Mouse (Mus musculus) hindbrain, embryonic 15.5 days (tissue): ENCODE measurements around the gene Akap6. TPM values are rescaled to one million over a fixed set of nuclear protein-coding genes. Genes with fewer than 3 reads are reported as not detected.

ENCODE experiments used
- ATAC-seq: fragments of 200-750 bp; cut with Nextera tagmentation; 2 replicates; pipeline ENCODE4 v1.8.0; 2017; ENCODE audit warnings: low read depth, moderate number of reproducible peaks, moderate TSS enrichment; ENCODE audit not compliant: low FRiP score
- H3K27ac ChIP-seq: fragments of 300-500 bp; sonication (generic); replicated peaks from 2 replicates; pipeline ENCODE4 v1.5.1; 2015; ENCODE audit warnings: mild to moderate bottlenecking, inconsistent platforms
- H3K27me3 ChIP-seq: fragments of 300-500 bp; sonication (generic); 2 replicates; pipeline ENCODE4 v1.6.1; 2015; ENCODE audit warnings: control low read depth, inconsistent platforms
- H3K36me3 ChIP-seq: fragments of 300-500 bp; sonication (generic); 2 replicates; pipeline ENCODE4 v1.6.1; 2015; ENCODE audit warnings: control low read depth, inconsistent platforms
- H3K4me1 ChIP-seq: fragments of 300-500 bp; sonication (generic); replicated peaks from 2 replicates; pipeline ENCODE4 v1.6.1; 2015; ENCODE audit warnings: control low read depth, inconsistent platforms
- H3K4me2 ChIP-seq: fragments of 300-500 bp; sonication (generic); 2 replicates; pipeline ENCODE4 v1.6.1; 2015; ENCODE audit warnings: moderate library complexity, mild to moderate bottlenecking, inconsistent platforms
- H3K4me3 ChIP-seq: fragments of 300-500 bp; sonication (generic); 2 replicates; pipeline ENCODE4 v1.5.1; 2015; ENCODE audit warnings: mild to moderate bottlenecking, inconsistent platforms
- H3K9ac ChIP-seq: fragments of 300-500 bp; sonication (generic); 2 replicates; pipeline ENCODE4 v1.6.1; 2015; ENCODE audit warnings: inconsistent platforms
- H3K9me3 ChIP-seq: fragments of 300-500 bp; sonication (generic); 2 replicates; pipeline ENCODE4 v1.6.1; 2016; ENCODE audit warnings: control low read depth, inconsistent platforms
- WGBS: fragments of 180-500 bp; shearing (Covaris S2); methylation state at CpG from one replicate; pipeline ENCODE4 v1.1.7; 2015; 5-methylcytosine and 5-hydroxymethylcytosine counted together
- polyA plus RNA-seq: library from polyadenylated mRNA; unstranded; fragments of >200 nt; fragmentation: Nextera tagmentation; extraction: Ambion mirVana; gene quantifications from 2 replicates; pipeline ENCODE4 v1.2.1, GENCODE M21; 2015

Akap6 gene
- polyA plus RNA-seq, 1 experiment from 2014 or later = 24.3 TPM

GRCm38 (mm10) chr12:53028926-53029325 is 329.7 kb downstream of the Akap6 start:
- Histone ChIP-seq H3K9me3 (no peaks in the 10 kb centered on the region), H3K4me2 (no peak overlapping the region), H3K27ac (no peak overlapping the region), H3K27me3 (no peaks in the 10 kb centered on the region), H3K4me1 (peaks cover 20% of the 10 kb centered on the region), H3K4me3 (no peak overlapping the region), H3K9ac (no peak overlapping the region), H3K36me3 (no peaks in the 10 kb centered on the region)
- no peak for ATAC-seq
- 56% methylated on average over 5 of the region's 5 CpGs for WGBS

GRCm38 (mm10) chr12:53029910-53030309 is 330.7 kb downstream of the Akap6 start:
- 59% methylated on average over 6 of the region's 6 CpGs for WGBS
- no peak overlapping the region for H3K27ac ChIP-seq
- H3K9ac ChIP-seq = no peak overlapping the region
- no peaks in the 10 kb centered on the region for H3K27me3 ChIP-seq
- ATAC-seq = no peak
- H3K36me3 ChIP-seq = no peaks in the 10 kb centered on the region
- H3K4me3 ChIP-seq = no peak overlapping the region
- H3K4me1 ChIP-seq = peaks cover 24% of the 10 kb centered on the region
- H3K9me3 ChIP-seq = no peaks in the 10 kb centered on the region
- no peak overlapping the region for H3K4me2 ChIP-seq

GRCm38 (mm10) chr12:53032762-53033161 is 333.6 kb downstream of the Akap6 start:
- no peak overlapping the region for H3K4me3 ChIP-seq
- 3% methylated on average over 7 of the region's 7 CpGs for WGBS
- H3K27ac ChIP-seq = peak overlapping the region; percentile 81
- H3K4me1 ChIP-seq = peaks cover 21% of the 10 kb centered on the region
- no peak overlapping the region for H3K9ac ChIP-seq
- peak; percentile 90 for ATAC-seq
- peak overlapping the region; percentile 37 for H3K4me2 ChIP-seq
- no peaks in the 10 kb centered on the region for H3K27me3 ChIP-seq
- no peaks in the 10 kb centered on the region for H3K36me3 ChIP-seq
- no peaks in the 10 kb centered on the region for H3K9me3 ChIP-seq

DNA sequence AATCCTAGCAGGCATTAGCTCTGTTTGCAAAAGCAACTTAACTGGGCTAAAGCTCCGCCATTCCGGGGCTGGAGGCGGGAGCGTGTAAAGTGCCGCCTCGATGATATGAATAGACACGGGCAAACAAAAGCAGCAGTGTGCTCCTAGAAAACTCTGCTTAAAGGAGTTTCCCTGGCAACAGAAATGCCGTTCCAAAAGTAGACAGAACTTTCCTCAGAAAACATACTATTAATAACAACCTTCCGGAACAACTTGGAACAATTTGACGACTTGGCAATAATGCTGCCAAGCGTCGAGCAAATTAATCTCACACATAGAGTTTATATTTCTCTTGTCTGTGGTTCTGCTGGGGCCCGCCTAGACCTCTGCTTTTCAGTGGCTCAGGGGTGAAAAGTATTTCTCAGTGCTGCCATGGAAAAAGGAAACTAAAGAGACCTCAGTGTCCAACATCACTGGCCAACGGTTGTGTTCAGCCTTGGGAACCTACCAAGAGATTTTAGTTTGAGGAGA is 334.3 kb downstream of the Akap6 start:
- Histone ChIP-seq H3K4me1 (peaks cover 21% of the 10 kb centered on the region), H3K4me2 (peak overlapping the region; percentile 37), H3K9ac (no peak overlapping the region), H3K4me3 (no peak overlapping the region), H3K27ac (peak overlapping the region; percentile 81), H3K9me3 (no peaks in the 10 kb centered on the region), H3K27me3 (no peaks in the 10 kb centered on the region), H3K36me3 (no peaks in the 10 kb centered on the region)
- WGBS = 9% methylated on average over 14 of the region's 14 CpGs
- ATAC-seq = peak; percentile 78

- Histone ChIP-seq H3K27ac (no peak overlapping the region), H3K36me3 (no peaks in the 10 kb centered on the region), H3K27me3 (no peaks in the 10 kb centered on the region), H3K4me3 (no peak overlapping the region), H3K9ac (no peak overlapping the region), H3K4me2 (no peak overlapping the region), H3K9me3 (no peaks in the 10 kb centered on the region), H3K4me1 (no peaks in the 10 kb centered on the region)
- ATAC-seq = no peak
- 91% methylated on average over 5 of the region's 5 CpGs for WGBS
These were observed 341.5 kb downstream of the Akap6 start for GRCm38 (mm10) chr12:53040634-53041033.

- Histone ChIP-seq H3K4me3 (no peak overlapping the region), H3K9ac (no peak overlapping the region), H3K4me2 (no peak overlapping the region), H3K36me3 (no peaks in the 10 kb centered on the region), H3K9me3 (no peaks in the 10 kb centered on the region), H3K27me3 (no peaks in the 10 kb centered on the region), H3K4me1 (no peaks in the 10 kb centered on the region), H3K27ac (no peak overlapping the region)
- 23% methylated on average over 5 of the region's 5 CpGs for WGBS
- no peak for ATAC-seq
These were observed 343.6 kb downstream of the Akap6 start for GRCm38 (mm10) chr12:53042739-53043138.

GRCm38 (mm10) chr12:53057606-53058005 is 358.4 kb downstream of the Akap6 start:
- Histone ChIP-seq H3K4me2 (no peak overlapping the region), H3K9ac (no peak overlapping the region), H3K4me1 (peaks cover 23% of the 10 kb centered on the region), H3K36me3 (no peaks in the 10 kb centered on the region), H3K9me3 (no peaks in the 10 kb centered on the region), H3K4me3 (no peak overlapping the region), H3K27ac (no peak overlapping the region), H3K27me3 (no peaks in the 10 kb centered on the region)
- no peak for ATAC-seq
- 90% methylated on average over 7 of the region's 7 CpGs for WGBS

GRCm38 (mm10) chr12:53060903-53061302 is 361.7 kb downstream of the Akap6 start:
- Histone ChIP-seq H3K4me1 (peaks cover 44% of the 10 kb centered on the region), H3K4me2 (0 out of 2 replicates have a peak overlapping the region, but pooled peaks have one; percentile 13), H3K9ac (no peak overlapping the region), H3K4me3 (no peak overlapping the region), H3K9me3 (no peaks in the 10 kb centered on the region), H3K27ac (peak overlapping the region; percentile 66), H3K27me3 (no peaks in the 10 kb centered on the region), H3K36me3 (no peaks in the 10 kb centered on the region)
- 32% methylated on average over 6 of the region's 6 CpGs for WGBS
- ATAC-seq = no peak

DNA sequence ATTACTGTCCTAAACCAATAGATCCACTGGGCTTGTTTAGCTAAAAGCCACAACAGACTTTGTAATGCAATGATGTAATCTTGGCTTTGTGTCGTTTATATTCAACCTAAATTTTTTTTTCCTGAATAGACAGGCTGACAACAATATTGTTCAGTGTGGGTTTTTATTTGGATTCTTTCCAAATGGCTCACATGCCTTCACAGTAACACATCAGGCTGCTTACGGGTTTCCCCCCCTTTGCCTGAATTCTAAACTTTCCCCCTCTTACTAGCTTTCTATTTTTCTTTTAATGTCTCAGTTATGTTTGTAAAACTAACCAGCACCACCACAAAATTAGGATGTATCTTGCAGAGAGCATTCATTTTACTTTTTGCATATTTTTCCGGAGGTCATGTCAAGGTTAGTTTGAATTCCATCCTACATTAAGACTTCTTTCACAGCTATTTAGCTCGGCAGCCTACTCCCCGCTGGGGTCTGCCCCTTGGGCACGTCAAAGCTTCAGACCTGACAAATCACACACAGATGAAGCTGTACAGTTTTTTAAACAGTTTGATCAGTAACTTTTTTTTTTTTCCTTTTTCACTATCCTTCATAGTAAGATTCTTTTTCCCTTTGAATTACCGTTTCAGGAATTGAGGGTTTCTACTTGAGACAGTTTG is 362.4 kb downstream of the Akap6 start:
- H3K27ac ChIP-seq = peak overlapping the region; percentile 66
- no peak overlapping the region for H3K9ac ChIP-seq
- WGBS = 6% methylated on average over 7 of the region's 7 CpGs
- no peak for ATAC-seq
- no peaks in the 10 kb centered on the region for H3K27me3 ChIP-seq
- H3K4me3 ChIP-seq = no peak overlapping the region
- 0 out of 2 replicates have a peak overlapping the region, but pooled peaks have one; percentile 1 for H3K4me2 ChIP-seq
- no peaks in the 10 kb centered on the region for H3K9me3 ChIP-seq
- H3K4me1 ChIP-seq = peaks cover 44% of the 10 kb centered on the region
- H3K36me3 ChIP-seq = no peaks in the 10 kb centered on the region

- H3K36me3 ChIP-seq = no peaks in the 10 kb centered on the region
- no peak overlapping the region for H3K4me3 ChIP-seq
- no peaks in the 10 kb centered on the region for H3K27me3 ChIP-seq
- peaks cover 44% of the 10 kb centered on the region for H3K4me1 ChIP-seq
- 0 out of 2 replicates have a peak overlapping the region, but pooled peaks have one; percentile 5 for H3K27ac ChIP-seq
- no peak overlapping the region for H3K9ac ChIP-seq
- no peak for ATAC-seq
- 16% methylated on average over 9 of the region's 9 CpGs for WGBS
- peak overlapping the region; percentile 1; the same call in 1 of the 2 replicates for H3K4me2 ChIP-seq
- no peaks in the 10 kb centered on the region for H3K9me3 ChIP-seq
These were observed 363.8 kb downstream of the Akap6 start for GRCm38 (mm10) chr12:53063003-53063402.

- WGBS = 24% methylated on average over 4 of the region's 4 CpGs
- peak overlapping the region; percentile 64 for H3K27ac ChIP-seq
- H3K36me3 ChIP-seq = no peaks in the 10 kb centered on the region
- H3K9ac ChIP-seq = no peak overlapping the region
- no peak overlapping the region for H3K4me2 ChIP-seq
- ATAC-seq = peak; percentile 83
- no peak overlapping the region for H3K4me3 ChIP-seq
- H3K9me3 ChIP-seq = no peaks in the 10 kb centered on the region
- no peaks in the 10 kb centered on the region for H3K27me3 ChIP-seq
- peaks cover 44% of the 10 kb centered on the region for H3K4me1 ChIP-seq
These were observed 365.1 kb downstream of the Akap6 start for GRCm38 (mm10) chr12:53064241-53064760.

GRCm38 (mm10) chr12:53065031-53065785 is 366.0 kb downstream of the Akap6 start:
- H3K4me1 ChIP-seq = peaks cover 43% of the 10 kb centered on the region
- H3K4me3 ChIP-seq = no peak overlapping the region
- H3K27ac ChIP-seq = peak overlapping the region; percentile 64
- WGBS = 17% methylated on average over 11 of the region's 11 CpGs
- no peak overlapping the region for H3K4me2 ChIP-seq
- ATAC-seq = no peak
- no peak overlapping the region for H3K9ac ChIP-seq
- no peaks in the 10 kb centered on the region for H3K9me3 ChIP-seq
- no peaks in the 10 kb centered on the region for H3K36me3 ChIP-seq
- no peaks in the 10 kb centered on the region for H3K27me3 ChIP-seq
